Mouse (Mus musculus) MEL (cell line): ENCODE measurements around the gene Olfr1369-ps1.

Experiments used
- CTCF ChIP-seq, 3 experiments: IDR thresholded peaks in 2 of 3; conservative IDR thresholded peaks in 1 of 3; 2 replicates each; pipeline ENCODE4 v1.5.1; 2011 to 2012; ENCODE audit warnings: low read length in 3 of 3, low read depth in 2 of 3, mild to moderate bottlenecking in 2 of 3, improper control_type of control experiment in 1 of 3, inconsistent platforms in 1 of 3, mixed read lengths in 1 of 3, moderate library complexity in 1 of 3; ENCODE audit not compliant: control insufficient read depth in 1 of 3, insufficient read depth in 1 of 3, poor library complexity in 1 of 3, severe bottlenecking in 1 of 3
- GATA1 ChIP-seq: IDR thresholded peaks from 2 replicates; pipeline ENCODE4 v1.6.1; 2011; ENCODE audit warnings: low read depth, low read length, improper control_type of control experiment

- TF ChIP-seq CTCF (IDR thresholded peaks at IDR 0.05 in 2 of 3, conservative IDR thresholded peaks at IDR 0.05 in 1 of 3; ENCODE audit: control insufficient read depth in 1 of 3, insufficient read depth in 1 of 3, low read depth in 2 of 3, low read length in 3 of 3, poor library complexity in 1 of 3, severe bottlenecking in 1 of 3) (no peak), GATA1 (no peak)
Observed at GRCm38 (mm10) chr13:21145767-21146166, 34.5 kb downstream of the Olfr1369-ps1 start, which contains the start of gene Olfr1368.
